Mouse (Mus musculus) testis, adult 2 months (tissue): Measurements from ENCODE around the gene Il3. TPM values are rescaled to one million over a fixed set of nuclear protein-coding genes. Genes with fewer than 3 reads are reported as not detected.
A peak's percentile ranks its signal among the peaks of the same experiment; 100 is the strongest.

Experiments used
- H3K27ac ChIP-seq: fragments of 200-500 bp; 2 replicates; pipeline ENCODE4 v1.5.1; 2012; ENCODE audit warnings: low read depth, low read length; ENCODE audit not compliant: control insufficient read depth, insufficient read depth
- H3K27me3 ChIP-seq: fragments of 200-500 bp; 2 replicates; pipeline ENCODE4 v1.6.1; 2012; ENCODE audit warnings: mild to moderate bottlenecking, low read length, moderate library complexity; ENCODE audit not compliant: control insufficient read depth, insufficient read depth
- H3K36me3 ChIP-seq: fragments of 200-500 bp; 2 replicates; pipeline ENCODE4 v1.6.1; 2012; ENCODE audit warnings: mild to moderate bottlenecking, low read length; ENCODE audit not compliant: control insufficient read depth, insufficient read depth
- H3K4me1 ChIP-seq: fragments of 200-500 bp; 2 replicates; pipeline ENCODE4 v1.6.1; 2012; ENCODE audit warnings: low read length; ENCODE audit not compliant: control insufficient read depth, insufficient read depth
- H3K4me3 ChIP-seq: fragments of 200-500 bp; 2 replicates; pipeline ENCODE4 v1.5.1; 2012; ENCODE audit warnings: low read depth, mild to moderate bottlenecking, low read length, moderate library complexity, mixed read lengths; ENCODE audit not compliant: control insufficient read depth
- CTCF ChIP-seq: fragments of 200-500 bp; IDR thresholded peaks from 2 replicates; pipeline ENCODE4 v1.5.1; 2012; ENCODE audit warnings: low read depth, mild to moderate bottlenecking, inconsistent platforms, low read length, moderate library complexity; ENCODE audit not compliant: control insufficient read depth, insufficient read depth, insufficient replicate concordance
- POLR2A ChIP-seq: fragments of 200-500 bp; IDR thresholded peaks from 2 replicates; pipeline ENCODE4 v1.6.1; 2012; ENCODE audit warnings: low read depth, mild to moderate bottlenecking, inconsistent platforms, low read length, moderate library complexity; ENCODE audit not compliant: control insufficient read depth
- polyA plus RNA-seq: library from polyadenylated mRNA; depleted of rRNA; stranded (reverse); fragments of >200 nt; gene quantifications from 2 replicates; pipeline ENCODE4 v1.2.3, GENCODE M21; 2012

The Il3 gene
- polyA plus RNA-seq, 1 experiment: not detected

- Histone ChIP-seq H3K27me3 (no peaks in the 10 kb centered on the region), H3K4me3 (no peak overlapping the region), H3K36me3 (no peaks in the 10 kb centered on the region), H3K4me1 (peaks cover 17% of the 10 kb centered on the region), H3K27ac (no peak overlapping the region)
- TF ChIP-seq POLR2A (no peak), CTCF (peak; percentile 66; the same call in 1 of the 2 replicates)
These were observed 40.2 kb upstream of the Il3 start for GRCm38 (mm10) chr11:54307139-54307816.

DNA sequence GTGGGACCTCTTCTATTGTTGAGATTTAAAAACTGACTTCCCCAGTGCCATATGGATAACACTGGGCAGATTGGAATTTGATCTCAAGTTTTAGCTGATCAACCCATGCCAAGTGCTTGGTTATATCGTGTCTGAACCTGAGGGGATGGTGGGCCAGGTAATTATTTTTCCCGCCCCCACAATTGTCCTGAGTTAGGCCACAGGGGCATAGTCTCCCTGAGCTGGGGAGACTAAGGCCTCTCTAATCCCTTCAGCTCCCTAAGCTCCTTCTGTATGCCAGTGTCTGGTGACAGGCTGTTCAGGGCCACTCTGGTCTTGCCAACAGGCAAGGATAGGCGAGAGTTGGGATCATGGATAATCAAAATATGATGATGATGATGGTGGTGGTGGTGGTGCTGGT is 38.3 kb upstream of the Il3 start:
- H3K27ac ChIP-seq: no peak overlapping the region
- peaks cover 17% of the 10 kb centered on the region for H3K4me1 ChIP-seq
- H3K36me3 ChIP-seq: no peaks in the 10 kb centered on the region
- TF ChIP-seq POLR2A (no peak), CTCF (no peak)
- peak overlapping the region; percentile 25 for H3K4me3 ChIP-seq
- H3K27me3 ChIP-seq: no peaks in the 10 kb centered on the region

- no peaks in the 10 kb centered on the region for H3K36me3 ChIP-seq
- H3K27ac ChIP-seq: peak overlapping the region; percentile 72
- peak overlapping the region; percentile 91 for H3K4me3 ChIP-seq
- no peaks in the 10 kb centered on the region for H3K27me3 ChIP-seq
- peaks cover 17% of the 10 kb centered on the region for H3K4me1 ChIP-seq
- no peak for TF ChIP-seq POLR2A
- TF ChIP-seq CTCF: no peak
These were observed 37.4 kb upstream of the Il3 start for GRCm38 (mm10) chr11:54304471-54304873.

- H3K27ac ChIP-seq: peak within 1 kb of the TSS; percentile 72
- H3K27me3 ChIP-seq: no peaks in the 10 kb centered on the region
- TF ChIP-seq CTCF (no peak), POLR2A (peak; percentile 53)
- peak within 1 kb of the TSS; percentile 91 for H3K4me3 ChIP-seq
- no peaks in the 10 kb centered on the region for H3K36me3 ChIP-seq
- peaks cover 17% of the 10 kb centered on the region for H3K4me1 ChIP-seq
These were observed 36.8 kb upstream of the Il3 start, which contains the start of gene Acsl6 for GRCm38 (mm10) chr11:54303728-54304470. Gene Acsl6, plus strand, starts transcription at chr11:54303798.

DNA sequence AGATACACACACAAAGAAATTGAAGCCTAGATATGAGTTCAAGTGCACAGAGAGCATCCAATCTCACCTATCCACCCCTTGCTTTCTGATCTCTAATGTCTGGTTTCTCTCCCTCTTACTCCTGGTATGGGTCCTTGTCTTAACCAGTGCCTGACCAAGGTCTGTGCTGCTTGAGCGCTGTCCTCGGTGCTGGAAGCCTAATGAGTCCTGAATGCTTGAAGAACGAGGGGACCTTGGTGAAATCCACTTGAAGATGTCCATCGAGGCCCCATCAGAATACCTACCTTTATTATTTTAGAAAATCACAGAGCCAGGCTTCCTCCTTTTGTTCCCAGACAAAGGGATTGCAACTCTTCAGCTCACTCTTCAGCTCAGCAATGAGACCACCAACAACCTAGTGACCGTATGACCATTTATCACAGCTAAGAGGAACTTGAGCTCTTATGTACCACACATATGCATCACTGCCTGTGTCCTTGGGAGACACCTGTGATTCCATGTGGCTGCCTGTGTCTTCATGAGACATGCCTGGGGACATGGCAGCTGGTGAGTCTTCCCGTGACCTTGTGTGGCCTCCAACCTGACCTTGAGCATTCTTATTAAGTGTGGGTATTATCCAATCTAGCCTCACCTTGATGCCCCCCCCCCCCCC is 36.1 kb upstream of the Il3 start:
- H3K27ac ChIP-seq: peak overlapping the region; percentile 51; the same call in 1 of the 2 replicates
- H3K27me3 ChIP-seq: no peaks in the 10 kb centered on the region
- TF ChIP-seq POLR2A: no peak
- no peak for TF ChIP-seq CTCF
- peaks cover 17% of the 10 kb centered on the region for H3K4me1 ChIP-seq
- H3K4me3 ChIP-seq: peak overlapping the region; percentile 75
- no peaks in the 10 kb centered on the region for H3K36me3 ChIP-seq

GRCm38 (mm10) chr11:54302606-54303005 is 35.5 kb upstream of the Il3 start:
- H3K4me3 ChIP-seq: no peak overlapping the region
- no peak overlapping the region for H3K27ac ChIP-seq
- no peaks in the 10 kb centered on the region for H3K36me3 ChIP-seq
- peaks cover 17% of the 10 kb centered on the region for H3K4me1 ChIP-seq
- no peak for TF ChIP-seq CTCF
- TF ChIP-seq POLR2A: no peak
- H3K27me3 ChIP-seq: no peaks in the 10 kb centered on the region

- H3K36me3 ChIP-seq: no peaks in the 10 kb centered on the region
- TF ChIP-seq CTCF (no peak), POLR2A (no peak)
- H3K27ac ChIP-seq: no peak overlapping the region
- H3K27me3 ChIP-seq: no peaks in the 10 kb centered on the region
- H3K4me3 ChIP-seq: no peak overlapping the region
- H3K4me1 ChIP-seq: peaks cover 17% of the 10 kb centered on the region
These were observed 34.9 kb upstream of the Il3 start for GRCm38 (mm10) chr11:54301994-54302393.
